Mouse (Mus musculus) ES-CJ7 (cell line): ENCODE measurements around the gene Mrps34.

Experiments
- DNase-seq: peaks from one replicate; pipeline ENCODE4 v3.0.0; 2011; ENCODE audit warnings: low read depth, low spot score

The Mrps34 gene

DNA sequence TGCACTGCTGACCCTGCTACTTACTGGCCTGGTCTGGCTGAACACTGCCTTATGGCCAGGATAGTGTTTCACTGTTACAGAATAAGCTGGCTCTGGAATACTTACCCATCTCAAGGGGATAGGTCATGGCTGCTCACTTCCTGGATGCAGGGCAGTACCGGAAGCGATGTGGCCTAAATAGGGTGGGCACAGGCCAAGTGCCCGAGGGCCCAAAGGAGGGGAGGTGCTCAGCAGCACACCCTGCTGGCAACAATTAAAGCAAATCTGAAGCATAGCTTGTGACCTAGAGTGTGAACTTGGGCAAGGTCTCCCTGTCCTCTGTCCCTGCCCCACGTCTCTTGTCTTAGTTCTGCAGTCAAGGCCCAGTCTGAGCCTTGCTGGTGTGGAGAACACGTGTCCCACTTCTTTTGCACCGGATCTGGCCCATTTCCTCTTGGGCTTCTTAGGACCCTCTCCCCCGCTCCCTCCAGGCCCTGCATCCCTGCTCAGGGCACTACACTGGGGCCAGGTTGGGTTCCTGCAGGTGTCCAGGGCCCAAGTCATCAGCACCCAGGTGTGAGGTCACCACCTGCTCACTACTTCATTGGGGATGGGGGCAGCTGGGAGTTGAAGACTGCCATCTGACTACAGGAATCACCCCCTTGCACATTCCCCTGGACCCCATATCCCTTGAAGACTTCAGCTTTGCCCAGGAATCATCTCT lies 13.0 kb upstream of the Mrps34 start:
- DNase-seq = peak; percentile 83

GRCm38 (mm10) chr17:24884391-24884790 lies 10.5 kb upstream of the Mrps34 start:
- DNase-seq = no peak

DNA sequence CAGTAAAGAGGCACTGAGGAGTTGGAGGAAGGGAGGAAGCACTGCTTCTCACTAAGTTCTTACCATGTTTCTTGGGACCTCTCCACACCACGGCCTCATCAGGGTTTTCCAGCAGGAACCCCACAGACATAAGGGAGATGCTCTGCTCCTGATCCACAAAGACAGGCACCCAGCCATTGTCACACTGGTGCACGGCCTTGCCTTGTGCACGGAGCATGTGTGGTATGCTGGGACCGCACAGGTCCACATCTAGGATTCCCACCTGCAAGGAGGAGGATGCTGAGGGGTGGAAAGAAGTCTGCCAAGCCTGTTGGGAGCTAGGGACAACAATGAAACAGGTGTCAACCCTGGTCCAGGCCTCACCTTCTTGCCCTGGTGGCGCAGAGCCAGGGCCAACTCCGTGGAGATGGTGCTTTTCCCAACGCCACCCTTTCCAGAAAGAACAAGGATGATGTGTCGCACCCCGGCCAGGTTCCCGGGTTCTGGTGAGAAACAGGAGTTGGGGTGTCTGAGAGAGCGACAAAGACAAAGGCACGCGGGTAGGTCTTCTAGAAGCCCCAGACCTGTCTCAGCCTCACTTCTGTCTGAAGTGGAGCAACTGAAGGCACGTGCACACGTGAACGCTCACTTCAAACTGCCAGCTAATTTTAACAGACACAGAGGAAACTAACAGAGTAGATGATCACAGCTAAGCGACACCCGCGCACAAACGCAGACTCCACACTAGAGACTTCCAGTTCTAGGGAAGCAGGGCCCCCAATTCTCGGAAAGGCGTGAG lies 9.4 kb upstream of the Mrps34 start:
- DNase-seq = no peak

GRCm38 (mm10) chr17:24886134-24886931 lies 8.6 kb upstream of the Mrps34 start, which contains the start of the genes Nubp2 and Spsb3:
Gene Nubp2 (minus strand): TSS chr17:24886349.
Gene Spsb3 (plus strand): TSS chr17:24886643.
- DNase-seq = peak; percentile 99

GRCm38 (mm10) chr17:24886932-24887271 lies 8.0 kb upstream of the Mrps34 start:
- DNase-seq = no peak

DNA sequence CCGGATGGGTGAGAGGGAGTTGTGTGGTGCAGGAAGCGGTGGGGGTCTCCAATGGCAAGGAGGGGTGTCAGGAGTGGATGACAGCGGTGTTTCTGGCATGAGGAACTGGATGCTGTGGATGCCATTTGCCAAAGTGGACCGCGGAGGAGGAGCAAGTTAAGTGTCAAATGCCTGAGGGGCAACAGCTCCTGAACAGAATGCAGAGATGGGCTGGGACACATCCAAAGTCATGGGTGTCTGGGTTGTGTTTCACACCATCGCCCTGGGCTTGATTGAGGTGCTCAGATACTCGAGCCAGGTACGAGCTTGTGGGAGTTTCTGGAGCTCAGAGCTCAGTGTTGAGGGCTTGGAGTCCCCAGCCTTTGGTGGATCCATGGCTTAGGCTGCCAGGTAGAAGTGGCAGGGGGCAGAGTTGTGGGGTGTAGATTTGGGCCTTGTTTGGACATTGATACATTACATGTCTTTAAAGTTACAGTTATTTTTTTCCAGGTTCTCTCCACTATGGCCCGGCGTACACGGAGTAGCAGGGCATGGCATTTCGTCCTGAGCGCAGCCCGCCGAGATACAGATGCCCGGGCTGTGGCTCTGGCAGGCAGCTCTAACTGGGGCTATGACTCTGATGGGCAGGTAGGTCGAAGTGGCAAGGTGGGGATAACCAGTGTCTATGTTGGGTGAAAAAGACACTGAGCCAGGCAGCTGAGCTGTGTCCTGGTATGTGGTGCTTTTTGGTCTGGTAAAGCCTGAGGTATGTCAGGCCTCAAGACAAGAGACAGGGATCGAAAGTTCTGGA lies 7.4 kb upstream of the Mrps34 start:
- no peak for DNase-seq

DNA sequence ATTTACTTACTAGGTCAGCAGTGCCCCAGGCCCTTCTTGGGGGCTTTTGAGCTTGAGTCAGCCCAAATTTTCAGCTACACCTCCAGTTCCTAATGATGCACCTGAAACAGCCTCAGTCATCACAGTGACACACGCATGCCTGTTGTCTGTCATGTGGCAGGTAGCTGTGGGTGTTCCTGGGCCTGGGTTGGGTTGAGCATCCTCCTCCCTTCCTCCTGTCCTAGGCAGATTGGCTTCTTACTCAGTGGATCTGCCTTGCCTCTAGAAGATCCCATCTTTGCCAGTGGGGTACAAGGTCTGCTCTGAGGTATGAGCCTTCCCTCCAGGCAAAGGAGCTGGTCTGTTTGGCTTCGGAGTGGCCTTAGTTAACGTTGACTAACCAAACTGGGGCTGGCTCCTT lies 6.1 kb upstream of the Mrps34 start:
- no peak for DNase-seq

- DNase-seq = no peak
These were observed 4.5 kb upstream of the Mrps34 start for GRCm38 (mm10) chr17:24890151-24891092.

- no peak for DNase-seq
These were observed 3.6 kb upstream of the Mrps34 start for GRCm38 (mm10) chr17:24891321-24891720.

DNA sequence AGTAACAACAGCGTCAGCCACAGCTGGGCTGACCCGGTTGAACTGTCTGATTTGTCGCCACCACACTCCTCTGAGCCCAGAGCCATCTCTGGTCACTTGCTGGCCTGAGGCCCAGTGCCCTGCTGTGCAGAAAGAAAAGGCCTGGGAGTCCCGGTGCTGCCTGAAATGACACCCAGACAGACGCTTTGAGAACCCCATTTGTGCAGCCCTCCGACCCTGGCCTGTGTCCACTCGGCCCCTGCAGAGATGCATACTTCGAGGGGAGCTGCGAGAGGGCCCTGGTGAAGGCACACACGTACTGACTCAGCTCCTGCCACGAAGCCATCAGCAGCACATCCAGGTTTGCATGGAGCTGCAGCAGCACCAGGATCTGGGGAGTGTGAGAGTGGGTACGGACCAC lies 2.1 kb upstream of the Mrps34 start:
- no peak for DNase-seq

- no peak for DNase-seq
These were observed 1.6 kb upstream of the Mrps34 start for GRCm38 (mm10) chr17:24893276-24893675.

- DNase-seq = no peak
These were observed 588 bp upstream of the Mrps34 start for GRCm38 (mm10) chr17:24894061-24894994.

DNA sequence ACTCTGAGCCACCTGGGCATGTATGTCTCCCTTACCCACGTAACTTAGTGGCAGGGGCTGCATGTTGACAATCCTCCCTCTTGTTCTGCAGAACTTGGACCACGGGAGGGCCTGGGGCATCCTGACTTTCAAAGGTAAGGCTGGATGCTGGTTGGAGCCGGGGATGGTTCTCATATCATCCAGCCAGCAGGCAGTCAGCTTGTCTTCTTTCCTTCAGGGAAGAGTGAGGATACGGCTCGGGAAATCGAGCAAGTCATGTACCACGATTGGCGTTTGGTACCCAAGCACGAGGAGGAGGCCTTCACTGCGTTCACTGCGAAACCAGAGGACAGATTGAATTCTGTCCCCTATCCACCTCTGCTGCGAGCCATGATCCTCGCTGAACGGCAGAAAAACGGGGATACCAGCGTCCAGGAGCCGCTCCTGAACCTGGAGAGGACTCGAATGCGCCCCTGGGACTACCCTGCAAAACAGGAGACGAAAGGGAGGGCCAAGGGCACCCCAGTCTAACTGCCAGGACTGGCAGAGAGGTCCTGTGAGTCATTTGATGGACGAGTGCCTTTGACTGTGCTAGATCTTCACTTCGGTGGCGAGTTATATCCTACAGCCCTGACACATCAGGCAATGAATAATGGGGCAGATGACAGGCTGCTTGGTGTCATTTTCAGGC lies 790 bp downstream of the Mrps34 start:
- no peak for DNase-seq

- peak; percentile 81 for DNase-seq
These were observed 1.5 kb downstream of the Mrps34 start, which contains the start of gene Nme3 for GRCm38 (mm10) chr17:24896241-24896992. Gene Nme3 (plus strand): TSS chr17:24896500.

DNA sequence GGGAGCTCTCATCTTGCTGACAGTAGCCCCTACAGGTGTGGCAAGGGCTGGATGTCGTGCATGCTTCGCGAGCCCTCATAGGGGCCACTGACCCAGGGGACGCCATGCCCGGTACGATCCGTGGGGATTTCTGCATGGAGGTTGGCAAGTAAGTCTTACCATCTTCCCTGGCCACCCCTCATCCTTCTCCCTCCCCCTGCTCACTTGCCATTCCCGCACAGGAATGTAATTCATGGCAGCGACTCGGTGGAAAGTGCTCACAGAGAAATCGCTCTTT lies 2.0 kb downstream of the Mrps34 start:
- no peak for DNase-seq

DNA sequence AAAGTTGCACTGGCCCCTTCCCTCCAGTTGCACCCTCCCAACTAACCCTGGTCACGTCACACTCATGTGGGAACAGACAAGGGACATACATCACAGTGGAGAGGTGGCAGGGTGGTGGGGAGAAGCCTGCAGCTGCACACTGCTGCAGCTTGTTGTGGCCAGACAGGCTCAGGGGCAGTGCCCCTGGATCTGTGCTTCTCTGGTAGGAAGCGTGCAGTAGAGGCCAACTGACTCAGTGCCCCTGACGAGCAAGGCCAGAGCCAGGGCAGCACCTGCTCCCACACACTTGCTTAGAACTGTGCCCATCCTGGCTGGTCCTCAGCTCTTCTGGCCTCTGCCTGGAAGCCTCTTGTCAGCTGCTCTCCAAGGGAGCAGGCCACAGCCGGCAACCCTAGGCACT lies 2.7 kb downstream of the Mrps34 start:
- DNase-seq = no peak

- no peak for DNase-seq
These were observed 3.3 kb downstream of the Mrps34 start for GRCm38 (mm10) chr17:24898041-24898854.
